Mouse (Mus musculus) left cerebral cortex, adult 2 months (tissue): ENCODE measurements at regions not wholly inside any gene's neighbourhood (a gene's known extent, or its start where the extent isn't known, plus 50 kb on each side); places are given as distances from the start of the nearest gene placed in this dataset.

Experiments
- DNase-seq, 2 experiments: peaks; one replicate each; pipeline ENCODE4 v3.0.0; 2021 to 2022; ENCODE audit warnings: low spot score in 2 of 2, mixed read lengths in 1 of 2; ENCODE audit errors: extremely low spot score in 1 of 2
- H3K27ac ChIP-seq: fragments of 200-600 bp; 2 replicates; pipeline ENCODE4 v1.8.1; 2022
- H3K4me3 ChIP-seq: fragments of 200-600 bp; 2 replicates; pipeline ENCODE4 v1.8.1; 2022
- CTCF ChIP-seq: fragments of 200-600 bp; IDR thresholded peaks from 2 replicates; pipeline ENCODE4 v1.8.1; 2022; ENCODE audit warnings: antibody characterized with exemption, mild to moderate bottlenecking, moderate library complexity
- intact Hi-C: fragments of 180-260 bp; cut with DNase I; formaldehyde crosslinking; loops from one replicate; pipeline ENCODE4 v1.15.1; 2025

DNA sequence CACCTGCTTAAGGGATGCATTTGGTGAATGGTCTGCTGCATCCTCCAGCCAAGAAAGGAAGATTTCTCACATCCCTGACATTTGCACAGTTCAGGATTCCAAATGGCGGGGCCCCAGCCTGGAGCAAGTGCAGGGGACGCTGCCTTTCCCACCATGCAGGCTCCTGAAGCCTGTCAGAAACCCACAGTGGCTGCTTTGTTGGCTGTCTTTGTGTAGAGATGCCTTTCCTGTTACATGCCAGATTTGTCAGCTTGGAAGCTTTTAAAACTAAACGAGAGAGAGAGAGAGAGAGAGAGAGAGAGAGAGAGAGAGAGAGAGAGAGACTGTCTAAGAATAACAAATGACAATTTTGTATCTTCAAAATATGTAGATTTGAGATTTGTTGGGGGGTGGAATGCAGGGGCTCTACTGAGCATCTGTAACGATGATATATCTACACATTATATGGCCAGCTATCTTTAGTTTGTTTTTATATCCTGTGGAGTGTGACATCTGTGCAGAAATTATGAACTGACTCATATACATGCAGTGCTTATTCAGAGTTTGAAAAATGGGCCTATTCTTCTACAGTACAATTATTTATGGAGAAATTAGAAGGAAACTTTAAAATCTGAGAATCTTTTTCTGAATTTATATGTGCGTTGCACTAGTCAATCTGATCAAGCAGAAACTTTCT is 164.0 kb downstream of the Rpl36a-ps1 start:
- no peak for DNase-seq
- intact Hi-C loops, result no loop called here
- Histone ChIP-seq H3K27ac (no peak overlapping the region), H3K4me3 (no peak overlapping the region)
- TF ChIP-seq CTCF, result no peak

DNA sequence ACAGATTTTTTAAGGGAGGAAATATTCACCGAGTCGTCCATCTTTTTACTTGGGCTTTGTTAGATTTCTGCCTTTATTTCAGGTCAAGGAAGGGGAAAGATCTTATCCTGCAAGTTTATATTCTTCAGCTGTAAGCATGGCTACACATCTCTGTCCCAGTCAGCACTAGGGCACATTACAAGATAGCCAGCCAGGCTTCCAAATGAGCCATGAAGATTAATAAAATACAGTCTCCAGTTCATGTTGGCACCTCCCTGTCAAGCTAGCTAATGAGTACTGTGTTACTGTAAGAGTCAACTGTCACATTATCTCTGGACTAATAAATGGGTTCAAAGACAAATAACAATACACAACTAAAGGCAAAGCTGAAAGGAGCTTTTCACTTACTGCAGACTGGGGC is 166.6 kb downstream of the Rpl36a-ps1 start:
- intact Hi-C loops, result no loop called here
- no peak for TF ChIP-seq CTCF
- no peak overlapping the region for H3K4me3 ChIP-seq
- H3K27ac ChIP-seq, result no peak overlapping the region
- no peak for DNase-seq

DNA sequence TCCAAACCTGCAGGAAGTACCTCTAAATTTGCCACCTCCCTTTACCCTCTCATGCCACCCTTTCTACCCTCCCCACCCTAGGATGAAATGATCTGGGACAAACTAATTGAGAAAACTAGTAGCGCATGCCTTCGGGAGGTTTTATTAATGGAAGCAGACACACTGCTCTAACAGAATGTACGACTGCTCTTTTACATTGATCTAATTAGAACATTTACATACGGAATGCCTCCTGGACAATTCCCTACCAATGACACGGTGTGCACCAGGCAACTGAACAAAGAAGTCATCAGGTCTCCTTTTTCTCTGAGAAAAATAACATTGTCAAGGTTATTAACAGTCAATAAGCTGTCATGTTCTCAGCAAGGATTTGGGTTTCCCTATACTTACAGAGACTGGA is 180.5 kb downstream of the Rpl36a-ps1 start:
- intact Hi-C loops, result no loop called here
- Histone ChIP-seq H3K4me3 (no peak overlapping the region), H3K27ac (no peak overlapping the region)
- DNase-seq, result no peak
- no peak for TF ChIP-seq CTCF

DNA sequence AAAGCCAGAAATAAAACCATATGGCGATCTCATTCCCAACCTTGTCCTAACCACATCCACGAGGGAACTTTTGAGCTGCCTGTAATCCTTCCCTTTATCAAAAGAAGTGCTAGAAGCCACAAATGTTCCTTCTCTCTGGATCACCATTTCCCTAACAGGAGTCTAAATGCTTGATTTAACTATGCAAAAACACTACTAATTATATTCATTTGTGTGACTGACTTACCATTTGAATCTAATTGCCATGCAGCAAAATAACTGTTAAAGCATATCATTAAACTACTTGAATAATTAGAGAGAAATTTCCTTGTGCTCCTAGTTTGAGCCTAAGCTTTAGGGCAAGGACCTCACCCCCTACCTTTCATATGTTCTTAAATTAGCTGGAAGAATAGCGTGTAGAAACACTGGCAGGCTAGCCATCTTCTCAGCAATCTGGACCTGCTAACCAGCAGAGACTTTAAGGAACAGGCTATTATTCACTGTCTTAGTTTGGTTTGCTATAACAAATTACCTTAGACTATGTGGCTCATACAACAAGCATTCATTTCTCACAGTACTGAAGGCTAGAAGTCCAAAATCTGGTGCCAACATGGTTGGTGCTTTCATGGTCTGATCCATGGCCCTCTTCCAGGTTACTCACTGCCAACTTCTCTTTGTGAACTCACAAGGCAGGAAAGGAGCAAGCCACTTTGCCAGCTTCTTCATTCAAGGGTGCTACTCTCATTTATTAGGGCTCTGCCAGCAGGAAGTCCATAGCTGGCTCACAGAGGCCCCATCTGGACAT is 183.7 kb downstream of the Rpl36a-ps1 start:
- no peak overlapping the region for H3K4me3 ChIP-seq
- no peak for TF ChIP-seq CTCF
- DNase-seq, result peak in 1 of 2 experiments; percentile 18
- intact Hi-C loops, result no loop called here
- no peak overlapping the region for H3K27ac ChIP-seq

DNA sequence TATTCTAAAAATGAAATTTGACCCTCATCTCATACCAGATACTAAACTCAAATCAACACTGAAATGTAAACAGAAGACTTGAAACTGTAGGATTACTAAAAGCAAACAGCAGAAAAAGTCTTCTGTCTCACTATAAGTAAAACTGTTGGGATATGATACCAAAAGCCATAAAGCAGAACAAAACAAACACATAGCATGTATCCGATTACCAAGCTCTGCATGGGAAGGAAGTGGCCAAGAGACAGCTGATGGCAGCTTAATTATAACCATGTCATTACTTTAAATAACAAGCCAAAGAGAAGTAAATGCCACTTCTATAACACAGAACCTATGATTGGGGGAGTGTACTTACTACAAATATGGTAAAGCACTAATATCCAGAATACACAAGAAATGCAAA is 186.0 kb downstream of the Rpl36a-ps1 start:
- intact Hi-C loops, result no loop called here
- Histone ChIP-seq H3K4me3 (no peak overlapping the region), H3K27ac (no peak overlapping the region)
- no peak for TF ChIP-seq CTCF
- DNase-seq, result no peak

DNA sequence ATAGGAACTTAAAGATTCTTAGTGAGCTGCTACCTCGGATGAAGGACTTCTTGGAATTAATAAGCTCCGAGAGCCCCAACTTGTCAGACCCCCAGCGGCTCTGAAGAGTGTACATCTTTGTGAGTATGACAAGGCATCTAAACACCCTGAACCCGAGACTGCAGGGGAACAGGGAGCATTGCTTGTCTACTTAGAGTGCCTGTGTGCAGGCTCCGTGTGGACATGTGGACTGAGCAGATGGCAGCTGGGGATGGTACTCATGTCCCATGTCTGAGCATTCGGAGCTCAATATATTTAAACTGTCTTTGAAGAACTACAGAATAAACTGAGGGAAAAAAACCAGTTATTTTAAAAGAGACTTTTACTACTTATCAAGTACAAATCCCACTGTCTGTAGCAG is 189.1 kb downstream of the Rpl36a-ps1 start:
- no peak overlapping the region for H3K27ac ChIP-seq
- TF ChIP-seq CTCF, result no peak
- H3K4me3 ChIP-seq, result no peak overlapping the region
- intact Hi-C loops, result no loop called here
- DNase-seq, result no peak

DNA sequence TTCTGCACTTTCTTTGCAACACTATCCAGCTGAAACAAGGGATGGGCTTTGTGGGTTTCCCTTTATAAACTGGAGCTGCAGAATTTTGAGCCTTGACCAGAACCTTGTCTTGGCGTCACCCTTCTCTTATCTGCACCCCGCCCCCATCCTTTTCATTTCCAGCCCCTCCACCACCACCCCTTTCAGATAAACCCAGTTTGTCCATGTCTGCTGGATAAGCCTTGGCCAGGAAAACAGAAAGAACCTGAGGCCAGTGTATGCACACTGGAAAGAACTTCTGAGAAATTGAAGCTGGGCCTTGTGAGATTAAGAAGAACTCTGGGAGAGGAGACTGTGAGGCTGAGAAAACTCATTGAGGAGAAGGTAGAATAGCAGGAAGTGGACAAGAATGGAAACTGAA is 192.8 kb downstream of the Rpl36a-ps1 start:
- no peak for DNase-seq
- Histone ChIP-seq H3K27ac (no peak overlapping the region), H3K4me3 (no peak overlapping the region)
- TF ChIP-seq CTCF, result no peak
- intact Hi-C loops, result no loop called here

DNA sequence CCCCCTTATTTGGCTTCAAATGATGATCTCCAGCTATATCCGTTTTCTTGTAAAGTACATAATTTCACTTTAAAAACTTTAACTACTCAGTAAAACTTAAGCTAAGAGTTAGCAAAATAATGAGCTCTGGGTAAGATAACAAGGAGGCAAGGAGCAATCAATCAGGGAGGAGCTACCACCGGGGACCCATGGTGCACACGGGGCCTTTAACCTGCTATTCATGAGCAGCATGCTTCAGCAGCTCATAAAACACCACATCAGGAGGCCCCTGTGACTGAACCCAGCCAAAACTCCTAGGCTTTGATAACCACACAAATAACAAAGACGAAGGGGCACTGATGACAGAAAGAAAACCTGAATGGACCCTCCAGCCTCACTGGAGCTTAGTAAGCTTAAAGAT is 202.1 kb downstream of the Rpl36a-ps1 start:
- no peak for TF ChIP-seq CTCF
- intact Hi-C loops, result no loop called here
- no peak for DNase-seq

DNA sequence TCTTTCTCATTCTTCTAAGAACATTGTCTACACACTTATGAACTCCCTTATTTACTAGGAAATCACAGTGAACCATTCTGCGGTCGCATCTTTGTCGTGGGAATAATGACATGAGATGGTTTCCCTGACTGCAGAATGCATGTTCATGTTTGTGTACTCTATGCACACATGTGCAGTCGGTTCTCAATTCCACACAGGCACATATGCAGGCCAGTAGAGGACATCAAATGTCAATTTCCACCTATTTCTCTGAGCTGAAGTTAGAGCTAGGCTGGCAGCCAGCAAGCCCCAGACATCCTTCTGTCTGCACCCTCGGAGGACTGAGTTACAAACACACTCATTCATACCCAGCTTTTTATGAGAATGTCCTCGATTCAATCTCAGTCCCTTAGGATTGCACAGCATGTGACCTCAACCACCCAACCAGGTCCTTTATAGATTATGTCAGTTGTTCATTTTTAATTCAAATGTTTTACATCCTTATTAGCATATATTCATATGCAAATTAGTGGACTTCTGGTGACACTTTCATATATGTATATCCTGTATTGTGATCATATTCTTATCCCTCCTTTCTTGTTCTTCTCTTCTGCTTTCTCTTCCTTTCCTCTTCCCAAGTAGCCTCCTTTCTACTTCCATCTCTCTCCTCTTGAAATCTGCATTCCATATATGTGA is 202.7 kb downstream of the Rpl36a-ps1 start:
- no peak for TF ChIP-seq CTCF
- Histone ChIP-seq H3K4me3 (no peak overlapping the region), H3K27ac (no peak overlapping the region)
- intact Hi-C loops, result no loop called here
- no peak for DNase-seq

More for the DNA sequence above, 202.1 kb downstream of the Rpl36a-ps1 start:
- Histone ChIP-seq H3K27ac (no peak overlapping the region), H3K4me3 (no peak overlapping the region)

DNA sequence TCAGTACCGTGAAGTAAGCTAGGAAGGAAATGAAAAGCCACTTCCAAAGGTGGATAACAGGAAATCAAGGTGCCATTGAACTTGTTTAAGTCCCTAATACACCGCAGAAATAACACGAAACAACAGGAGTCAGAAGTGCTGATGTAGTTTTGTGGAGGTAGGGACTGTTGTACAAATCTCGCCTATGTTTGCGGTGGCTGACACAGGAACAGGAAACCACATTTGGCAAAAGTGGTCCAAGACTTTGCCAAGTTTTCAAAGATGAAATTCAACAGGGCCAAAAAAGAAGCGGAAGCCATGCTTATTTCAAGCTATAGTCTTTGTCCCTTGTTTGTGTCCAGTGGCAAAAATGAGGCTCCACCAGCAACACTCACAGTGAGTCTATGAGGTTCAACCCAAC is 204.3 kb downstream of the Rpl36a-ps1 start:
- H3K4me3 ChIP-seq, result no peak overlapping the region
- no peak for DNase-seq
- no peak for TF ChIP-seq CTCF
- H3K27ac ChIP-seq, result no peak overlapping the region
- intact Hi-C loops, result no loop called here

DNA sequence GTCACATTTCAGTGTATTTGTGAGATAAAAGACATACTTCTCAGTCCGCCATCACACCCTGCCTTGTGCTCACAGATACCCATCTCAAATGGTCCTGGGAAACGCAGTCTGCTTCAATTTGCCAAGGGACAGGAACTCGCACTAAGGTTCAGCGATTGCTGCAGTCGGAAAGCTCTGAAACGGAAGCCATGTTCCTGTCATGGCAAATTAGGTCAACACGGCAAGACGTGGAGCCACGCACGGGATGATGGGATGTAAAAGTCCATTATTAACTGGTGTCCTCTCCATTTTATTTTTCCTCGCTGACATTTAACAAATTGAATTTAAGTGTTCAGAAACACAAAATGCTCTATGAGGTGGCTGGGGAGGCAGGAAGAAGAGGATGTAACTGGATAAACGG is 212.4 kb downstream of the Rpl36a-ps1 start:
- intact Hi-C loops, result no loop called here
- no peak overlapping the region for H3K4me3 ChIP-seq
- TF ChIP-seq CTCF, result no peak
- H3K27ac ChIP-seq, result no peak overlapping the region
- DNase-seq, result no peak

DNA sequence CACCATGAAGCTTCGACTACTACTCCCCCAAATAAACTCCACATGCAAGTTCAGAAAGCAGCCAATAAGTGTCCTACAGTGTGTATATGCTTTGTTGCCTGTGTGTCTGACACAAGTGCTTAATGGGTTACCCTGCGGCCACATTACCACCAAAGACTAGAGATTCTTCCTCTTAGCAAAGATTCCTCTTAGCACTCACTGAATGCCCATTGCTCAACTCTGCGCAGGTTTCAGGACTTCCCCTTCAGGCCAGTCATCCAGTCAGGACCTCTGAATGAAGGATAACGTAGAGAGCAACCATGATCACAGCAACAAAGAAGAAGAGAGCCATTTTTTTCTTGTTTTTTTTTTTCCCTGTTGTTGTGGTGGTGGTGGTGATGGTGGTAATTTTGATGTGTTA is 222.0 kb downstream of the Rpl36a-ps1 start:
- H3K4me3 ChIP-seq, result no peak overlapping the region
- TF ChIP-seq CTCF, result no peak
- no peak overlapping the region for H3K27ac ChIP-seq
- intact Hi-C loops, result no loop called here
- DNase-seq, result no peak
